Mouse (Mus musculus): ENCODE data around the gene Zfp82. TPM values are rescaled to one million over a fixed set of nuclear protein-coding genes. Genes with fewer than 3 reads are reported as not detected.
"Not testable (repeated sequence)": the region's sequence is repeated elsewhere in the genome, so short reads cannot be mapped to it uniquely, and the experiment has no call there.

Zfp82 gene
- total RNA-seq (2021), result 1 to 10 TPM in 1 of 2 experiments, under 1 TPM in 1; 0.98 to 1.1 TPM

- intact Hi-C loops (cut with DNase I), result no loop called here
- peak; percentile 80 to 84 for DNase-seq
These were observed at the start of gene Zfp82 for GRCm38 (mm10) chr7:30072146-30073028. TSS of gene Zfp82 (minus strand) at chr7:30072900.

DNA sequence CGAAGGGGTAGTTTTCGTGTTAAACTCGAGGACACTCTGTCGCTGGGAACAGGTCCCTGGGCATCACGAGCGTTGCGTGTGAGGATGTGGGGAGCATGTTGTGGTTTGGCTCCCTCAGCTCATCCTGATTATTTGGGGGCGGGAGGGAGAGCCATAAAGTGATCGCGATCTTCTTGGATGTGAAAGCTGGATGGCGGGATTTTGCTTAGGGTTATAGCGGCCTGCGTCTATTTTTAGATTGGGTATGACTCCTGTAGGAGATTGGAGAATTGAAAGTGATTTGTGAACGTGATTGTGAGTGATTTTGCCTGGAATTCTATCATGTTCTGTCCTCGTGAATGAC lies 49.5 kb upstream of the Zfp82 start:
- no peak for DNase-seq
- intact Hi-C loops (cut with DNase I), result no loop called here

DNA sequence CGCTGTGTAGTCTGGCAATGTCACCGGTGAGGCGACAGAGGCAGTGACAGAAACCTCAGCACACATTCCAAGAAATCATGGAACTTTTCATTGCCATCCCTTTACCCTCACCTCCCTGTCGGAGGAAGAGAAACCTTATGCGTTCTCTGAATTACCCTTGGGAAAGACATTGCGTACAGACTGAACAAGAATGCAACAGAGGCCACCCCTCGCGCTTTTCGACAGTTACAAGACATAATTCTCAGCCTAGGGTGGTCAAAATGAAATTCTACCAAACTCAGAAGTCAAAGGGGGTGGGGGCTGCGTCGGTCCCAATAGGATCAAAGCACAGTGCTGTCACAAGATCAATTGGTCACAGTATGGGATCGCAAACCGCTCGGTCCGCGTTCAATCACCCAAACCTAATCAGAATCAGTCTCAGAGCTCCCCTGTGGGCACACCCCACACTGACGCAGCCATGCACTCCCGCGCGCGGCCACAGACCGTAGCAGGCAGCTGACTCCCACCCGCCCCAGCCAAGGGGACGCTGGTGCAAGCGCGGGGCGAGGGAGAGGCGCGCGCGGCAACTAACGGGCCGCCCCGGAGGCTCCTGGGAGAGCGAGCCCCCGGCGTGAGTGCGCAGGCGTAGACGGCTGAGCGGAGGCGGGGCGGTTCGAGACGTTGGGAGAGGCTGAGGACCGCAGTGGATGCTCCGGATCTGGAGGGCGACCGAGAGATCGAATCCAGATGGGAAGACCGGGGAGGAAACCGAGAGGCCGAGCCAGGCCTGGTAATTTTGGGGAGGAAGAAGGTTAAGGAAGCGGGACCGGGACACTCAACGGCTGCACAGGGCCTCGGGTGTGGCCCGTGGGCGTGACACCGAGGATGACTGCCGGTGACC lies 48.8 kb upstream of the Zfp82 start, which contains the start of gene Zfp382:
Gene Zfp382, plus strand, starts transcription at position 635 of the 880 bp plus-strand sequence.
- peak; percentile 93 to 94 for DNase-seq
- intact Hi-C loops (cut with DNase I), result no loop called here

GRCm38 (mm10) chr7:30117935-30118334 lies 45.2 kb upstream of the Zfp82 start:
- intact Hi-C loops (cut with DNase I); DNase-seq: not testable (repeated sequence)

DNA sequence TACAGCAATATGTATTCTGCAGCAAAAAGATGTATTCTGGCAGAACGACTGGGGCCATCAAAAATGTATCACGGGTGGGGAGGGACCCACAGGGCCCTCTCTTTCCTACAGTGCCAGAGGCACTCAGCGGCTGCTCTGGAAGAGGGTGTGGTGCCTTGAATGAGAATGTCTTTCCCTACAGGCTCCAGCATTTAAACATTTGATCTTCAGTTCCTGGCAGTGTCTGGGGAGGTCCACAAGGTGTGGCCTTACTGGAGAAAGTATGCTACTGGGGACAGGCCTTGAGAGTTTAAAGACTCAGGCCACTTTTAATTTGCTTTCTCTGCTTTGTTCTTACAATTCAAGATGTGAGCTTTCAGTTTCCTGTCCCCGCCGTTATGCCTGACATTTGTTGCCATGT lies 43.4 kb upstream of the Zfp82 start:
- no peak for DNase-seq
- intact Hi-C loops (cut with DNase I), result no loop called here

- DNase-seq, result peak; percentile 25 to 28
These were observed 26.6 kb upstream of the Zfp82 start for GRCm38 (mm10) chr7:30099297-30099696.

GRCm38 (mm10) chr7:30095551-30096125 lies 22.9 kb upstream of the Zfp82 start:
- intact Hi-C loops (cut with DNase I), result loop anchor here (5.0 kb wide), 1 partner anchor 72 kb away; the partner anchor contains the start of gene Zfp146
- peak; percentile 13 to 20 for DNase-seq

More at GRCm38 (mm10) chr7:30099297-30099696, 26.6 kb upstream of the Zfp82 start:
- intact Hi-C loops (cut with DNase I), result loop anchor here (5.0 kb wide), 1 partner anchor 68 kb away; the partner anchor contains the start of gene Zfp146

DNA sequence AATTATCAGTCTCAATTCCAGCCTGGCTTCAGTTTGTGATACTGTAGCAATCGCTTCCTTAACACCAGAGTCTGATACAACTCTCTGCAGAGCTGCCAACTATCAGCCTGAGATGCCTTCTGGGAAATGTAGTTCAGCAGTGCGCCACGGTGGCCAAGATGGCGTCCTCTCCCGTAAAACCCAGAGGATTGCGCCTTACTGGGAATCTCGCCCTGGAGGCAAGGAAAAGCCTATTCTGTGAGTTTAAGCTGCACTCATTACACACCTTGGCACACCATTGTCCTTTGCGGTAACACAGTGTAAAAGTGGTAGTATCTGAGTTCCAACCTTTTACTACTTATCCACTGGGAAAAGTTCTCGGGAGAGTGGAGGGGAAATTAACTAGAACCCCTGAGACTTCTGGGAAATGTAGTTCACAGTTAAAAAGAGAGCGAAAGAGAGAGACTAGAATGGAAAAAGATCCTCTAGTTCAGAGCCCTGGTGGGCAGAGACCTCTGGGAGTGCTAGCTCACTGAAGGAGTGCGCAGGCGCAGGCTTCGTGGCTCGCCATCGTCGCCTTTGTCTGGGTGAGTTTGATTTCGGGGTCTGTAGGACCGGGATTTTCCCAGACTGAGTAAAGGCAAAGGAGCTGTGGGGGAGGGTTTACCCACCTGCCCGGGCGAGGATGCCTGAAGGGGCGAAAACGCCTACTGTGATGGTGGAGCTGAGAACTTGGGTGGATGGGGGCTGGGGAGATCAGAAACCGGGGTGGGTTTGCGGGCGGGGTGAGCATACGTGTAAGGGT lies 22.1 kb upstream of the Zfp82 start, which contains the start of gene Zfp260:
Gene Zfp260, plus strand, starts transcription at position 132 of the 784 bp plus-strand sequence.
- intact Hi-C loops (cut with DNase I), result loop anchor here (5.0 kb wide), 1 partner anchor 72 kb away; the partner anchor contains the start of gene Zfp146
- DNase-seq, result peak; percentile 94 to 95

- no peak for DNase-seq
- intact Hi-C loops (cut with DNase I), result no loop called here
These were observed 21.3 kb upstream of the Zfp82 start for GRCm38 (mm10) chr7:30093918-30094415.

GRCm38 (mm10) chr7:30092666-30093065 lies 20.0 kb upstream of the Zfp82 start:
- intact Hi-C loops (cut with DNase I), result no loop called here
- no peak for DNase-seq

GRCm38 (mm10) chr7:30090970-30091585 lies 18.4 kb upstream of the Zfp82 start:
- intact Hi-C loops (cut with DNase I), result loop anchor here (2.0 kb wide), 1 partner anchor 78 kb away; no protein-coding TSS in a partner anchor
- DNase-seq, result no peak

GRCm38 (mm10) chr7:30090092-30090969 lies 17.6 kb upstream of the Zfp82 start, which contains the start of the genes Gm26920 and Zfp566:
TSS of gene Gm26920 (minus strand) at chr7:30090410.
TSS of gene Zfp566 (minus strand) at chr7:30090527.
- peak; percentile 97 to 98 for DNase-seq
- intact Hi-C loops (cut with DNase I), result loop anchor here (2.0 kb wide), 1 partner anchor 78 kb away; no protein-coding TSS in a partner anchor

GRCm38 (mm10) chr7:30089405-30089804 lies 16.7 kb upstream of the Zfp82 start:
- DNase-seq, result no peak
- intact Hi-C loops (cut with DNase I), result no loop called here

GRCm38 (mm10) chr7:30086524-30086923 lies 13.8 kb upstream of the Zfp82 start:
- no peak for DNase-seq
- intact Hi-C loops (cut with DNase I), result no loop called here

DNA sequence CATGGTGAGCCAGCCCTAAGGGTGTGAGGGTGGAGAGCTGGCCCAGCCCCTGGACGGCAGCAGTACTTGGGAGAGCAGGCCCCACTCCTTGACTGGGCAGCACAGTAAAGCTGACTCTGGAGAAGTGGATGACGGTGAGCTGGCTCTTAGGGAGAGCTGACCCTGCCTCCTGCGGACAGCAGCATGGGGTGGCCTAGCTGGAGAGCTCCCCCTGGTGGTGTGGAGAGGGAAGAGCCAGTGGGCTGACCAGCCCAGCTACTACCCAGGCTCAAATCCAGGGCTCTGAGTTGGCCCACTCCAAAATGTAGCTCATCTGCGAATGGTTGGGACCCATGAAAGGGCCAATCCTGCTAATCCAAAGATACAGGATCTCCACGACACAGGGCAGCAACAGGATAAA lies 8.1 kb downstream of the Zfp82 start:
- no peak for DNase-seq
- intact Hi-C loops (cut with DNase I), result no loop called here

DNA sequence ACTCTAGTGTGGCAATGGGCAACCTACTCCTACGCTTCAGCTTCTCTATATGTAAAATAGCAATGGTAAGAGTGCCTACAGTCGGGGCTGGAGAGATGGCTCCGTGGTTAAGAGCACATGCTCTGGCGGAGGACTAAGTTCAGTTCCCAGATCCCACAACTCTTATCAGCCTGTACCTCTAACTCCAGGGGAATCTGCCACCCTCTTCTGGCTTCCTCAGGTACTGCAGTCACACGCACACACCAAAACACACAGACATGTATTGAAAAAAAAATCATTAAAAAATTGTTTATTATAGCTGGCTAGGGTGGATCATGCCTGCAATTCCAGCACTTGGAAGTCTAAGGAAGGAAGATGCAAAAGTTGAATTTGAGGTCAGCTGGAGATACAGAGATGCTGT lies 10.2 kb downstream of the Zfp82 start:
- intact Hi-C loops (cut with DNase I), result no loop called here
- DNase-seq, result peak in 1 of 2 experiments; percentile 22

DNA sequence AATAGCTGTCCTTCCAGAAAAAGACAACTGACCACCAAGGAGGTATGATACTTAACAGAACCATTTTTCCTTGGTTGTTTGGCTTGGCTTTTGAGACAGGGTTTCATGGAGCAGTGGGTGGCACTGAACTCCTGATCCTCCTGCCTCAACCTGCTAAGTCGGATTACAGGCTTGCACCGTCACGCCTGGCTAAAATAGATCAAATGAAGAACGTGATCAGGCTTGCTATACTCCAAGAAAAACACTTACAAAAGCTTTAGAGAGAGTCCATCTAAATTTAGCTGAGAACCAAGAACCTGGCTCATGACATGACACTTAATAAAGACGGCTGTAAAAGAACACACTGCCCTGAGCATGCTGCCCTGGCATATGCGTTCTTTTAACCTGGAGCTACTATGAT lies 12.4 kb downstream of the Zfp82 start:
- no peak for DNase-seq
- intact Hi-C loops (cut with DNase I), result no loop called here

DNA sequence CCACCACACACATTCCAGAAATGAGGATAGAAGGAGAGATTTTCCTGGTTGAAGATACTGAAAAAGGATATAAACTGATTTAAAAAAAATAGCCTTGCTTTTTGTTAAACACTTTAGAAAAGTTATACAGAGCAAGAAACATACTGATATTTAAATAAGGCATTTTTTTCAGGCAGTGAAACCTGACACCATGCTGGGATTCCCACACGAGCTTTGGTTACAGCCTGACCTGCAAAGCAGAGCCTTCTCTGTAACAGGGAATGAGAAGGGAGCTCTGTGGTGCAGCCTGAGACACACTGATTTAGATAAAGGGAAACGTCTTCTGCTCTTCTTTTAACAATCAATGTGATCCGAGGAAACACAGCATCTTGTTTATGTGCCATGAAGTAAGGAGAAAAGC lies 19.1 kb downstream of the Zfp82 start:
- intact Hi-C loops (cut with DNase I), result no loop called here
- no peak for DNase-seq

Measured in heart, postnatal 10 days (tissue).